ENCODE assay signal across 16 mouse cellular contexts in the genomic region with DNA sequence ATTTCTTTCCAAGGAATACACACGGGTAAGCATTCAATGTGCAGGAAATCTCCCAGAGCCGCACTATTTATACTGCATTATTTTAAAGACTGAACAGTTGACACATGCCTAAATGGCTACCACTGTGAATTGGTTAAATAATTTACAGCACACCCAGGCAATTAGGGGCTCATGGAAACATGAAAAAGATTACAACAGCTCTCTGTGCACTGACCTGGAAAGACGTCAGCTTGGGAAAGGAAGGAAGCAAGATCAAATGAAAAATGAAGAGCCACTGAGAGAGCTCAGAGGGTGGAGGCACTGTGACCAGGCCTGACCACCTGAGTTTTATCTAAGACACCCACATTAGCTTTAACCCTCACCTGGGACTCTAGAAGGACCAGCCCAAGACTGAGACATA.
"Had no signal": no experiment of that assay in that cellular context is flagged by ENCODE, and none has a peak within 500 bp of the region (broad histone marks: within the 10 kb centered on the region; RNA-seq: fewer than 3 reads in every experiment).

No protein-coding gene starts in this region.

- H3K4me1 ChIP-seq: neural tube, embryonic 12.5 days; neural tube, embryonic 13.5 days; stomach, embryonic 15.5 days had no signal

- H3K9ac ChIP-seq: neural tube, embryonic 12.5 days; neural tube, embryonic 13.5 days; neural tube, embryonic 15.5 days; stomach, embryonic 15.5 days had no signal

- DNase-seq: right cerebral cortex, adult 18-20 months; right cerebral cortex, postnatal 14 days; right cerebral cortex, postnatal 25 days; right cerebral cortex, postnatal 4 days; spleen, adult 18-20 months; thymus, adult 18-20 months; thymus, adult 2 months; thymus, postnatal 14 days; thymus, postnatal 25 days; thymus, postnatal 36 days; thymus, postnatal 4 days had no signal

- H3K36me3 ChIP-seq: neural tube, embryonic 12.5 days; neural tube, embryonic 13.5 days; neural tube, embryonic 15.5 days; stomach, embryonic 15.5 days had no signal

- H3K9me3 ChIP-seq: neural tube, embryonic 12.5 days; neural tube, embryonic 13.5 days; neural tube, embryonic 15.5 days; stomach, embryonic 15.5 days had no signal

- H3K4me2 ChIP-seq: neural tube, embryonic 12.5 days; neural tube, embryonic 13.5 days; neural tube, embryonic 15.5 days; stomach, embryonic 15.5 days had no signal

- H3K4me3 ChIP-seq: neural tube, embryonic 12.5 days; neural tube, embryonic 13.5 days; neural tube, embryonic 15.5 days; stomach, embryonic 15.5 days had no signal

- H3K27ac ChIP-seq: neural tube, embryonic 12.5 days; neural tube, embryonic 13.5 days; neural tube, embryonic 15.5 days; stomach, embryonic 15.5 days; stomach, postnatal 0 days had no signal

- H3K27me3 ChIP-seq: neural tube, embryonic 12.5 days; neural tube, embryonic 13.5 days; neural tube, embryonic 15.5 days; stomach, embryonic 15.5 days had no signal
